12 mouse cellular contexts compared by ENCODE assay signal in genomic region chr14:20165413-20165812, GRCm38 (mm10). TPM values are rescaled to one million over a fixed set of nuclear protein-coding genes. Genes with fewer than 3 reads are reported as not detected.
DNase-seq lines count a peak whose midpoint lies in the region; ATAC-seq and TF ChIP-seq lines count a peak whose summit lies in the region.
"Had no signal": no experiment of that assay in that cellular context is flagged by ENCODE, and none has a peak within 500 bp of the region (broad histone marks: within the 10 kb centered on the region; RNA-seq: fewer than 3 reads in every experiment).

No protein-coding gene starts in this region.

- CTCF ChIA-PET in Patski (lab: Charles Lee) = interaction anchor here (0.8 to 2.6 kb wide), 4 partner anchors 12 to 379 kb away, joined by 3 to 10 read pairs (median 3); no protein-coding TSS in a partner anchor

- peak; percentile 40 for DNase-seq in adrenal gland, postnatal 14 days
- DNase-seq in adrenal gland, postnatal 25 days = no peak
- no peak for DNase-seq in Patski (ENCODE audit: low read depth, low spot score)
- DNase-seq in kidney, adult 8-10 months = peak; percentile 83 to 88
- DNase-seq in lung, embryonic 14.5 days = peak; percentile 42
- no peak for DNase-seq in gastrocnemius, postnatal 14 days
- DNase-seq in cerebellum, adult 18-20 months = no peak
- no peak for DNase-seq in hindbrain, embryonic 11.5 days (ENCODE audit: low spot score)
- DNase-seq: cerebellum, postnatal 14 days; spleen, adult 18-20 months had no signal

- TF ChIP-seq CTCF in Patski (IDR thresholded peaks at IDR 0.05) = no peak
- TF ChIP-seq CTCF in lung, embryonic 14.5 days (IDR thresholded peaks at IDR 0.05; ENCODE audit: low read depth) = no peak

- no peaks in the 10 kb centered on the region for H3K27me3 ChIP-seq in Patski
- no peaks in the 10 kb centered on the region for H3K27me3 ChIP-seq in lung, embryonic 14.5 days (ENCODE audit: insufficient read depth, low read length)
- H3K27me3 ChIP-seq in hindbrain, embryonic 11.5 days (ENCODE audit: control insufficient read depth, insufficient read depth, low read length) = no peaks in the 10 kb centered on the region
- H3K27me3 ChIP-seq: neural tube, embryonic 13.5 days had no signal

- peaks cover 3% of the 10 kb centered on the region for H3K4me1 ChIP-seq in lung, embryonic 14.5 days (ENCODE audit: insufficient read depth)
- H3K4me1 ChIP-seq in hindbrain, embryonic 11.5 days (replicated peaks; ENCODE audit: control insufficient read depth, insufficient read depth, low read length) = 0 out of 2 replicates have a peak, but pooled peaks cover 4% of the 10 kb centered on the region

- 50% methylated on average over 1 of the region's 1 CpGs for WGBS in lung, embryonic 14.5 days
- WGBS in hindbrain, embryonic 11.5 days = 94% methylated on average over 1 of the region's 1 CpGs

- intact Hi-C loops in gastrocnemius, postnatal 14 days (cut with DNase I; ENCODE audit: low total_unique reads) = no loop called here

- H3K4me3 ChIP-seq in lung, embryonic 14.5 days (ENCODE audit: low read depth, low read length) = no peak overlapping the region
- no peak overlapping the region for H3K4me3 ChIP-seq in hindbrain, embryonic 11.5 days (ENCODE audit: low read depth, low read length)
- H3K4me3 ChIP-seq: neural tube, embryonic 13.5 days had no signal

- no peaks in the 10 kb centered on the region for H3K36me3 ChIP-seq in lung, embryonic 14.5 days (ENCODE audit: insufficient read depth)
- H3K36me3 ChIP-seq in hindbrain, embryonic 11.5 days (ENCODE audit: control insufficient read depth, insufficient read depth, low read length) = no peaks in the 10 kb centered on the region
- H3K36me3 ChIP-seq: neural tube, embryonic 13.5 days had no signal

- POLR2A ChIA-PET in Patski (lab: Charles Lee) = interaction anchor here (0.6 to 1.6 kb wide), 8 partner anchors 9 to 48 kb away, joined by 3 to 5 read pairs (median 3); no protein-coding TSS in a partner anchor

- ATAC-seq in Patski = peak; percentile 70
- ATAC-seq in lung, embryonic 14.5 days (ENCODE audit: insufficient read depth) = peak; percentile 45; the same call in 1 of the 2 replicates
- ATAC-seq in hindbrain, embryonic 11.5 days (ENCODE audit: low FRiP score) = no peak

- H3K9me3 ChIP-seq in lung, embryonic 14.5 days (ENCODE audit: low read depth, low read length) = no peaks in the 10 kb centered on the region
- no peaks in the 10 kb centered on the region for H3K9me3 ChIP-seq in hindbrain, embryonic 11.5 days (ENCODE audit: control insufficient read depth, low read length)
- H3K9me3 ChIP-seq: neural tube, embryonic 13.5 days had no signal

- H3K4me2 ChIP-seq in lung, embryonic 14.5 days = no peak overlapping the region
- H3K4me2 ChIP-seq in hindbrain, embryonic 11.5 days (replicated peaks; ENCODE audit: low read depth, low read length) = no peak overlapping the region
- H3K4me2 ChIP-seq: neural tube, embryonic 13.5 days had no signal

- in situ Hi-C loops in Patski (cut with MboI; ENCODE audit: low pct_unique_long_range_greater_than_20kb) = no loop called here

- H3K9ac ChIP-seq in lung, embryonic 14.5 days = no peak overlapping the region
- no peak overlapping the region for H3K9ac ChIP-seq in hindbrain, embryonic 11.5 days (ENCODE audit: low read depth, low read length)
- H3K9ac ChIP-seq: neural tube, embryonic 13.5 days had no signal

- H3K27ac ChIP-seq in lung, embryonic 14.5 days (ENCODE audit: low read depth) = no peak overlapping the region
- H3K27ac ChIP-seq in hindbrain, embryonic 11.5 days (ENCODE audit: low read depth, low read length) = no peak overlapping the region
- H3K27ac ChIP-seq: macrophage; neural tube, embryonic 13.5 days had no signal

RNA-seq across cellular contexts. Expression of gene Kcnk5, which starts 16.2 kb away (rescaled TPM):
- 8.8 and 14.2 TPM in 2 replicates for total RNA-seq in adrenal gland, postnatal 14 days (2021)
- total RNA-seq in adrenal gland, postnatal 25 days (2021) = 5.9 and 12.0 TPM in 2 replicates
- 2.2 TPM for polyA plus RNA-seq in Patski (2021)
- polyA plus RNA-seq in lung, embryonic 14.5 days (2014; fragmentation: Nextera tagmentation; extraction: Ambion mirVana) = 9.3 and 10.7 TPM in 2 replicates
- 1 to 10 TPM in 1 of 2 experiments, under 1 TPM in 1; 0.53 to 1.1 TPM for total RNA-seq in gastrocnemius, postnatal 14 days (2021)
- polyA plus RNA-seq in hindbrain, embryonic 11.5 days (2014; fragmentation: Nextera tagmentation; extraction: Ambion mirVana) = 4.6 and 8.5 TPM in 2 replicates

RNA-seq across cellular contexts. Expression of gene Saysd1, which starts 27.1 kb away (rescaled TPM):
- 6.2 and 7.1 TPM in 2 replicates for total RNA-seq in adrenal gland, postnatal 14 days (2021)
- 8.2 and 9.0 TPM in 2 replicates for total RNA-seq in adrenal gland, postnatal 25 days (2021)
- 9.0 TPM for polyA plus RNA-seq in Patski (2021)
- 12.7 and 13.5 TPM in 2 replicates for polyA plus RNA-seq in lung, embryonic 14.5 days (2014; fragmentation: Nextera tagmentation; extraction: Ambion mirVana)
- total RNA-seq in gastrocnemius, postnatal 14 days (2021) = 1 to 10 TPM; 1.7 to 1.8 TPM
- polyA plus RNA-seq in hindbrain, embryonic 11.5 days (2014; fragmentation: Nextera tagmentation; extraction: Ambion mirVana) = 12.9 and 14.9 TPM in 2 replicates

Comparison
In these comparisons a context has a peak if more than half of its experiments do, and no peak if none do; other contexts are left out.
1. DNase-seq: peak in adrenal gland, postnatal 14 days (single experiment), kidney, adult 8-10 months (2 of 2) and lung, embryonic 14.5 days (single experiment); none in adrenal gland, postnatal 25 days (single experiment), Patski (single experiment), gastrocnemius, postnatal 14 days (single experiment), cerebellum, adult 18-20 months (0 of 2) and hindbrain, embryonic 11.5 days (single experiment).